Mouse (Mus musculus) liver, postnatal 0 days (tissue): ENCODE measurements around the gene Polr3g.

Experiments used
- CTCF ChIP-seq: sonication (generic); IDR thresholded peaks from 2 replicates; pipeline ENCODE4 v1.5.1; 2016; ENCODE audit warnings: antibody characterized with exemption, low read depth
- EP300 ChIP-seq: IDR thresholded peaks from 2 replicates; pipeline ENCODE4 v1.6.1; 2016; ENCODE audit warnings: antibody characterized with exemption, low read depth, mild to moderate bottlenecking

DNA sequence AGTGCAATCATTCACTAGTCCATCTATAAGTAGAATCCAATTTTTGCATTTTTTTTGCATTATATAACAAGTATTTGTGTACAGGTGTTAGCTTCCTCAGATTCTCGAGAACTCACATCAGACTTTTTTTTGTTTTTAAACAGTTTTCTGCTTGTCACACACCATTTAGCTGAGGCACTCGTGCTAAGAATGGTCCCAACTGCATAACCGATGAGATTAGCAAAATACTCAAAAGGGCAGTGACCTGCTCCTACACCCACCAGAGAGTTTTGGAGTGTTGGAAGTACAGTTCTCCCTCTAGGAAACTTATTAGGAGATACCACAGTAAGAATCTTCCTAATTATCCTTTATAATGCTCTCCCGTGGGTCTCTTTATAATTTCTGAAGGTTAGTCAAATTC, 1.0 kb downstream of the Polr3g start:
- TF ChIP-seq CTCF (no peak), EP300 (no peak)
